Mouse (Mus musculus) MEL (cell line): ENCODE measurements around the gene Sgcd. TPM values are rescaled to one million over a fixed set of nuclear protein-coding genes. Genes with fewer than 3 reads are reported as not detected.

Experiments used
- DNase-seq: peaks from one replicate; pipeline ENCODE4 v3.0.0; 2011; ENCODE audit warnings: low read depth, low spot score
- H3K27ac ChIP-seq: 2 replicates; pipeline ENCODE4 v1.5.1; 2012; ENCODE audit warnings: low read depth, mild to moderate bottlenecking, control low read depth, low read length, moderate library complexity; ENCODE audit not compliant: control insufficient read depth
- H3K27me3 ChIP-seq, 2 experiments: fragments of 150-350 bp in 1 of 2; sonication (generic) in 1 of 2; 2 replicates each; pipeline ENCODE4 v1.6.1; 2012; ENCODE audit warnings: low read length in 2 of 2, mild to moderate bottlenecking in 2 of 2, improper control_type of control experiment in 1 of 2, moderate library complexity in 1 of 2; ENCODE audit not compliant: insufficient read depth in 2 of 2, control insufficient read depth in 1 of 2
- H3K36me3 ChIP-seq, 2 experiments: 2 replicates each; pipeline ENCODE4 v1.6.1; 2012 to 2014; ENCODE audit warnings: low read length in 2 of 2, improper control_type of control experiment in 1 of 2, inconsistent platforms in 1 of 2, mild to moderate bottlenecking in 1 of 2; ENCODE audit not compliant: insufficient read depth in 2 of 2, control insufficient read depth in 1 of 2
- H3K4me1 ChIP-seq, 2 experiments: fragments of 150-350 bp in 1 of 2; sonication (generic) in 1 of 2; 2 replicates each; pipeline ENCODE4 v1.6.1; 2012; ENCODE audit warnings: low read length in 2 of 2, improper control_type of control experiment in 1 of 2, mild to moderate bottlenecking in 1 of 2; ENCODE audit not compliant: insufficient read depth in 2 of 2, control insufficient read depth in 1 of 2
- H3K4me3 ChIP-seq, 2 experiments: fragments of 150-350 bp in 1 of 2; sonication (generic) in 1 of 2; 2 replicates each; pipeline ENCODE4 v1.5.1; 2012; ENCODE audit warnings: low read depth in 2 of 2, low read length in 2 of 2, mild to moderate bottlenecking in 2 of 2, moderate library complexity in 2 of 2, control low read depth in 1 of 2, improper control_type of control experiment in 1 of 2; ENCODE audit not compliant: control insufficient read depth in 1 of 2, insufficient read depth in 1 of 2
- H3K79me2 ChIP-seq: 2 replicates; pipeline ENCODE4 v1.6.1; 2012; ENCODE audit warnings: mild to moderate bottlenecking, low read length, moderate library complexity; ENCODE audit not compliant: control insufficient read depth, poor library complexity, insufficient read depth
- H3K9ac ChIP-seq: 2 replicates; pipeline ENCODE4 v1.6.1; 2012; ENCODE audit warnings: low read depth, mild to moderate bottlenecking, control low read depth, low read length, moderate library complexity; ENCODE audit not compliant: control insufficient read depth, poor library complexity, severe bottlenecking
- H3K9me3 ChIP-seq: fragments of 150-350 bp; sonication (generic); replicated peaks from 2 replicates; pipeline ENCODE4 v1.6.1; 2012; ENCODE audit warnings: mild to moderate bottlenecking, low read length, improper control_type of control experiment, moderate library complexity; ENCODE audit not compliant: insufficient read depth
- BHLHE40 ChIP-seq: IDR thresholded peaks from 2 replicates; pipeline ENCODE4 v1.6.1; 2012; ENCODE audit warnings: low read depth, mild to moderate bottlenecking, inconsistent platforms, low read length, improper control_type of control experiment, borderline replicate concordance
- CHD2 ChIP-seq: IDR thresholded peaks from 2 replicates; pipeline ENCODE4 v1.6.1; 2011; ENCODE audit warnings: low read length, improper control_type of control experiment
- CTCF ChIP-seq, 3 experiments: IDR thresholded peaks in 2 of 3; conservative IDR thresholded peaks in 1 of 3; 2 replicates each; pipeline ENCODE4 v1.5.1; 2011 to 2012; ENCODE audit warnings: low read length in 3 of 3, low read depth in 2 of 3, mild to moderate bottlenecking in 2 of 3, improper control_type of control experiment in 1 of 3, inconsistent platforms in 1 of 3, mixed read lengths in 1 of 3, moderate library complexity in 1 of 3; ENCODE audit not compliant: control insufficient read depth in 1 of 3, insufficient read depth in 1 of 3, poor library complexity in 1 of 3, severe bottlenecking in 1 of 3
- EP300 ChIP-seq, 2 experiments: IDR thresholded peaks; 2 replicates each; pipeline ENCODE4 v1.6.1; 2011; ENCODE audit warnings: improper control_type of control experiment in 2 of 2, low read length in 2 of 2, low read depth in 1 of 2, mild to moderate bottlenecking in 1 of 2
- ETS1 ChIP-seq: IDR thresholded peaks from 2 replicates; pipeline ENCODE4 v1.6.1; 2012; ENCODE audit warnings: low read depth, mild to moderate bottlenecking, inconsistent platforms, low read length, improper control_type of control experiment, moderate library complexity
- GATA1 ChIP-seq: IDR thresholded peaks from 2 replicates; pipeline ENCODE4 v1.6.1; 2011; ENCODE audit warnings: low read depth, low read length, improper control_type of control experiment
- HCFC1 ChIP-seq: IDR thresholded peaks from 2 replicates; pipeline ENCODE4 v1.6.1; 2012; ENCODE audit warnings: low read depth, mild to moderate bottlenecking, inconsistent platforms, low read length, improper control_type of control experiment, moderate library complexity
- JUND ChIP-seq: IDR thresholded peaks from 2 replicates; pipeline ENCODE4 v1.6.1; 2011; ENCODE audit warnings: low read depth, mild to moderate bottlenecking, improper control_type of control experiment, low read length
- MAFK ChIP-seq: IDR thresholded peaks from 2 replicates; pipeline ENCODE4 v1.6.1; 2011; ENCODE audit warnings: low read depth, mild to moderate bottlenecking, low read length, improper control_type of control experiment, borderline replicate concordance
- MAX ChIP-seq: IDR thresholded peaks from 2 replicates; pipeline ENCODE4 v1.6.1; 2011; ENCODE audit warnings: low read length, improper control_type of control experiment
- MEF2A ChIP-seq: IDR thresholded peaks from 2 replicates; pipeline ENCODE4 v1.6.1; 2014; ENCODE audit warnings: low read depth, mild to moderate bottlenecking, inconsistent platforms, low read length, improper control_type of control experiment; ENCODE audit not compliant: poor library complexity, insufficient replicate concordance, severe bottlenecking; ENCODE audit errors: extremely low read depth
- MXI1 ChIP-seq: IDR thresholded peaks from 2 replicates; pipeline ENCODE4 v1.6.1; 2011; ENCODE audit warnings: mild to moderate bottlenecking, low read depth, low read length, improper control_type of control experiment
- MYB ChIP-seq: IDR thresholded peaks from 2 replicates; pipeline ENCODE4 v1.6.1; 2011; ENCODE audit warnings: mild to moderate bottlenecking, low read depth, low read length, improper control_type of control experiment
- MYC ChIP-seq: IDR thresholded peaks from 2 replicates; pipeline ENCODE4 v1.6.1; 2011; ENCODE audit warnings: low read depth, mild to moderate bottlenecking, low read length, improper control_type of control experiment, moderate library complexity
- POLR2AphosphoS2 ChIP-seq: IDR thresholded peaks from 2 replicates; pipeline ENCODE4 v1.6.1; 2011; ENCODE audit warnings: low read length, improper control_type of control experiment
- RCOR1 ChIP-seq: IDR thresholded peaks from 2 replicates; pipeline ENCODE4 v1.6.1; 2012; ENCODE audit warnings: low read depth, mild to moderate bottlenecking, inconsistent platforms, low read length, improper control_type of control experiment
- SIN3A ChIP-seq: IDR thresholded peaks from 2 replicates; pipeline ENCODE4 v1.6.1; 2012; ENCODE audit warnings: low read length, improper control_type of control experiment, inconsistent platforms
- SMC3 ChIP-seq: IDR thresholded peaks from 2 replicates; pipeline ENCODE4 v1.6.1; 2011; ENCODE audit warnings: low read depth, low read length, improper control_type of control experiment
- TBP ChIP-seq: IDR thresholded peaks from 2 replicates; pipeline ENCODE4 v1.8.0; 2011; ENCODE audit warnings: low read depth, low read length, improper control_type of control experiment
- TCF12 ChIP-seq: IDR thresholded peaks from 2 replicates; pipeline ENCODE4 v1.6.1; 2014; ENCODE audit warnings: low read depth, mild to moderate bottlenecking, inconsistent platforms, low read length, improper control_type of control experiment, moderate library complexity
- ZNF384 ChIP-seq: IDR thresholded peaks from 2 replicates; pipeline ENCODE4 v1.6.1; 2012; ENCODE audit warnings: low read depth, mild to moderate bottlenecking, inconsistent platforms, low read length, improper control_type of control experiment
- polyA plus RNA-seq, 2 experiments: library from polyadenylated mRNA; stranded (reverse) in 1 of 2; unstranded in 1 of 2; fragments of >175 nt in 1 of 2; fragments of >200 nt in 1 of 2; gene quantifications; 2 replicates each; pipeline versions ENCODE4 v1.2.1 to v1.2.4; 2012; ENCODE audit warnings: low replicate concordance in 2 of 2, low read depth in 1 of 2; ENCODE audit not compliant: insufficient read length in 2 of 2, insufficient read depth in 1 of 2, missing spikeins in 1 of 2
- total RNA-seq: library from RNA; depleted of rRNA; stranded (reverse); fragments of 300-350 nt; gene quantifications from 2 replicates; pipeline ENCODE4 v1.2.3, GENCODE M21; 2012

The Sgcd gene
- total and polyA plus RNA-seq, 3 experiments: not detected

GRCm38 (mm10) chr11:47447790-47448189 is 541.0 kb downstream of the Sgcd start (continued):
- no peak for TF ChIP-seq MEF2A
- TF ChIP-seq, all 39 proteins: peak for 9

- Histone ChIP-seq H3K4me1 (peaks cover 18 to 22% of the 10 kb centered on the region in 2 experiments), H3K9me3 (no peaks in the 10 kb centered on the region), H3K27me3 (no peaks in the 10 kb centered on the region), H3K9ac (no peak overlapping the region), H3K4me3 (no peak overlapping the region), H3K79me2 (no peaks in the 10 kb centered on the region), H3K36me3 (peaks cover 0 to 31% of the 10 kb centered on the region in 2 experiments; a peak in 2 of 4 replicates), H3K27ac (peak overlapping the region; percentile 96)
- TF ChIP-seq EP300 (IDR thresholded peaks at IDR 0.05; ENCODE audit: low read depth in 1 of 2, low read length in 2 of 2) (peak; percentile 98 to 99), GATA1 (peak; percentile 97), ZNF384 (peak; percentile 96), SIN3A (peak; percentile 61), RCOR1 (peak; percentile 87), POLR2AphosphoS2 (no peak), MXI1 (no peak; the same call in 1 of the 2 replicates), ETS1 (peak; percentile 86), BHLHE40 (peak; percentile 60; the same call in 1 of the 2 replicates), MYB (peak; percentile 93), JUND (peak; percentile 68; the same call in 1 of the 2 replicates), SMC3 (no peak), TBP (0 out of 2 replicates have a peak, but pooled peaks have one; percentile 30), MYC (0 out of 2 replicates have a peak, but pooled peaks have one; percentile 8), TCF12 (peak; percentile 92)
- peak; percentile 87 for DNase-seq
Measured at GRCm38 (mm10) chr11:47446337-47446736, 542.4 kb downstream of the Sgcd start.

DNA sequence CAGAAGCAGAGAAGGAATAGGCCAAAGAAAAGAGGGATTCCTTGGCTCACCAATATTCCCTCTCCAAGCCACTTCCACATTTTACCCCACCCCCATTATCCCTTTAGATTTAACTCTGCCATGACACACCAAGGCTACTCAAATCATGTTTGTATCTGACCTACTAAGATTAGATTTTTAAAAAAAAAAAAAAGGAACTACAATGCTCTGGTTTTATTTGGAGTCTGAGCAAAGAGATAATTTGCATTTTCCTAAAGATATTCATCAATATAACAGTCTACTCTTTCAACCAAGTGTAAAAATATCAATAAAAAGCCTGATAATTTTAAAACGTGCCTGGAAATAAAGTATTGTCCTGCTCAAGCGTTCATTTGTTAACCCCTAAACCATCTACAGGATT is 543.1 kb downstream of the Sgcd start:
- no peaks in the 10 kb centered on the region for H3K9me3 ChIP-seq
- no peak overlapping the region for H3K9ac ChIP-seq
- H3K4me3 ChIP-seq: peak overlapping the region in 1 of 2 experiments; percentile 12; a peak in 1 of 4 replicates
- H3K79me2 ChIP-seq: no peaks in the 10 kb centered on the region
- peak; percentile 74 for DNase-seq
- no peaks in the 10 kb centered on the region for H3K27me3 ChIP-seq
- H3K4me1 ChIP-seq: peaks cover 18 to 22% of the 10 kb centered on the region in 2 experiments
- TF ChIP-seq MAX: no peak
- peak; percentile 63 for TF ChIP-seq BHLHE40
- TF ChIP-seq TCF12: peak; percentile 72
- no peak for TF ChIP-seq CHD2
- peak; percentile 93 for TF ChIP-seq ZNF384
- TF ChIP-seq RCOR1: peak; percentile 96
- no peak for TF ChIP-seq CTCF (IDR thresholded peaks at IDR 0.05 in 2 of 3, conservative IDR thresholded peaks at IDR 0.05 in 1 of 3; ENCODE audit: control insufficient read depth in 1 of 3, insufficient read depth in 1 of 3, low read depth in 2 of 3, low read length in 3 of 3, poor library complexity in 1 of 3, severe bottlenecking in 1 of 3)
- TF ChIP-seq TBP: no peak
- no peak for TF ChIP-seq HCFC1
- TF ChIP-seq POLR2AphosphoS2: no peak
- TF ChIP-seq MEF2A: no peak
- peak; percentile 41; the same call in 1 of the 2 replicates for TF ChIP-seq MXI1
- peak; percentile 17; the same call in 1 of the 2 replicates for TF ChIP-seq MAFK
- TF ChIP-seq EP300 (IDR thresholded peaks at IDR 0.05; ENCODE audit: low read depth in 1 of 2, low read length in 2 of 2): peak; percentile 83 to 88
- TF ChIP-seq SMC3: no peak
- TF ChIP-seq MYB: peak; percentile 53
- TF ChIP-seq ETS1: peak; percentile 72; the same call in 1 of the 2 replicates
- peak; percentile 81 for TF ChIP-seq GATA1
- peaks cover 0 to 31% of the 10 kb centered on the region in 2 experiments; a peak in 2 of 4 replicates for H3K36me3 ChIP-seq
- peak overlapping the region; percentile 96 for H3K27ac ChIP-seq
